19 mouse cellular contexts compared by ENCODE assay signal in the genomic region with DNA sequence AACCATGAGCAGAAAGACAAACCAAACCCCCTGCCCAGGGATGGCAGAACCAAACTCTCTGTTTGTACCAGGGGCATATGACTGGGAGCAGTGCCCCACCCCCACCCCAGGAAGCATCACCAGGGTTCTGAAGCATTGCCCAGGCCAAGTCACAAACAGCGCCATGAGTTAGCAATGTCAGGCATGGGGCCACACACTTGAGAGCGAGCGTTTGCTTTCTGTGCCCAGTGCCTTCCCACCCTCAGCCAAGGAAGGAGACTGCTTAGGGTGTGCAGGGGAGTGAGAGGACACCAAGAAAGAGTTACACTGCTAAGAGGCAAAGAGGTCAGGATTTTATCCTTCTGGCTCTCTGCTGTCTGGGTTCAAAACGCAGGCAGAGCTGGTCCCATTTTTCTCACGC. TPM values are rescaled to one million over a fixed set of nuclear protein-coding genes. Genes with fewer than 3 reads are reported as not detected.
DNase-seq lines count a peak whose midpoint lies in the region; ATAC-seq and TF ChIP-seq lines count a peak whose summit lies in the region.
"Had no signal": no experiment of that assay in that cellular context is flagged by ENCODE, and none has a peak within 500 bp of the region (broad histone marks: within the 10 kb centered on the region; RNA-seq: fewer than 3 reads in every experiment).

No protein-coding gene starts in this region.

- 41% methylated on average over 5 of the region's 5 CpGs for WGBS in forebrain, postnatal 0 days
- 46% methylated on average over 5 of the region's 5 CpGs for WGBS in forebrain, embryonic 14.5 days
- 46% methylated on average over 5 of the region's 5 CpGs for WGBS in hindbrain, postnatal 0 days
- 44% methylated on average over 5 of the region's 5 CpGs for WGBS in hindbrain, embryonic 10.5 days
- 58% methylated on average over 5 of the region's 5 CpGs for WGBS in midbrain, embryonic 15.5 days
- whole genome bisulfite sequencing in midbrain, embryonic 10.5 days = 58% methylated on average over 5 of the region's 5 CpGs

- no peaks in the 10 kb centered on the region for H3K9me3 ChIP-seq in forebrain, postnatal 0 days (ENCODE audit: low read length)
- no peaks in the 10 kb centered on the region for H3K9me3 ChIP-seq in forebrain, embryonic 14.5 days (replicated peaks; ENCODE audit: control insufficient read depth, low read length)
- no peaks in the 10 kb centered on the region for H3K9me3 ChIP-seq in hindbrain, postnatal 0 days (ENCODE audit: low read length)
- H3K9me3 ChIP-seq in hindbrain, embryonic 10.5 days = no peaks in the 10 kb centered on the region
- no peaks in the 10 kb centered on the region for H3K9me3 ChIP-seq in midbrain, embryonic 15.5 days
- H3K9me3 ChIP-seq in midbrain, embryonic 10.5 days (replicated peaks) = no peaks in the 10 kb centered on the region
- H3K9me3 ChIP-seq: embryonic facial prominence, embryonic 15.5 days; forebrain, embryonic 10.5 days; hindbrain, embryonic 15.5 days had no signal

- no peak overlapping the region for H3K27ac ChIP-seq in forebrain, postnatal 0 days (ENCODE audit: low read depth, low read length)
- H3K27ac ChIP-seq in forebrain, embryonic 14.5 days (ENCODE audit: low read depth, low read length) = no peak overlapping the region
- H3K27ac ChIP-seq in hindbrain, postnatal 0 days = no peak overlapping the region
- no peak overlapping the region for H3K27ac ChIP-seq in hindbrain, embryonic 10.5 days
- H3K27ac ChIP-seq in midbrain, embryonic 15.5 days = no peak overlapping the region
- H3K27ac ChIP-seq in midbrain, embryonic 10.5 days (replicated peaks) = no peak overlapping the region
- H3K27ac ChIP-seq: embryonic facial prominence, embryonic 15.5 days; forebrain, embryonic 10.5 days; hindbrain, embryonic 15.5 days had no signal

- no peak overlapping the region for H3K9ac ChIP-seq in forebrain, postnatal 0 days
- H3K9ac ChIP-seq in forebrain, embryonic 14.5 days (ENCODE audit: low read length) = no peak overlapping the region
- no peak overlapping the region for H3K9ac ChIP-seq in hindbrain, postnatal 0 days (replicated peaks; ENCODE audit: low read length)
- H3K9ac ChIP-seq in midbrain, embryonic 15.5 days = no peak overlapping the region
- H3K9ac ChIP-seq: embryonic facial prominence, embryonic 15.5 days; hindbrain, embryonic 15.5 days had no signal

- no peak overlapping the region for H3K4me3 ChIP-seq in forebrain, postnatal 0 days (ENCODE audit: low read depth, low read length)
- H3K4me3 ChIP-seq in forebrain, embryonic 14.5 days (ENCODE audit: low read depth, low read length) = no peak overlapping the region
- no peak overlapping the region for H3K4me3 ChIP-seq in hindbrain, postnatal 0 days (ENCODE audit: low read length)
- H3K4me3 ChIP-seq in hindbrain, embryonic 10.5 days = no peak overlapping the region
- H3K4me3 ChIP-seq in midbrain, embryonic 15.5 days = no peak overlapping the region
- no peak overlapping the region for H3K4me3 ChIP-seq in midbrain, embryonic 10.5 days
- H3K4me3 ChIP-seq: embryonic facial prominence, embryonic 15.5 days; erythroblast, embryonic 14.5 days; forebrain, embryonic 10.5 days; hindbrain, embryonic 15.5 days had no signal

- DNase-seq in forebrain, postnatal 0 days = no peak
- no peak for DNase-seq in forebrain, embryonic 14.5 days (ENCODE audit: low spot score)
- DNase-seq in hindbrain, postnatal 0 days (ENCODE audit: low spot score) = no peak
- DNase-seq in hindbrain, embryonic 10.5 days (ENCODE audit: low spot score) = no peak
- DNase-seq in midbrain, embryonic 10.5 days (ENCODE audit: low spot score) = no peak
- DNase-seq: adrenal gland, adult 2 months; adrenal gland, postnatal 25 days; cerebellum, adult 18-20 months; cerebellum, postnatal 14 days; embryo, embryonic 11 days; gastrocnemius, postnatal 10 days had no signal

- no peaks in the 10 kb centered on the region for H3K4me1 ChIP-seq in forebrain, postnatal 0 days (ENCODE audit: insufficient read depth)
- no peaks in the 10 kb centered on the region for H3K4me1 ChIP-seq in forebrain, embryonic 14.5 days (ENCODE audit: control insufficient read depth, insufficient read depth, low read length)
- no peaks in the 10 kb centered on the region for H3K4me1 ChIP-seq in hindbrain, postnatal 0 days (ENCODE audit: insufficient read depth, low read length)
- H3K4me1 ChIP-seq in hindbrain, embryonic 10.5 days (replicated peaks) = peaks cover 7% of the 10 kb centered on the region; the same call in 1 of the 2 replicates
- no peaks in the 10 kb centered on the region for H3K4me1 ChIP-seq in midbrain, embryonic 15.5 days
- peaks cover 9% of the 10 kb centered on the region; the same call in 1 of the 2 replicates for H3K4me1 ChIP-seq in midbrain, embryonic 10.5 days
- H3K4me1 ChIP-seq: hindbrain, embryonic 15.5 days had no signal

- no peak for TF ChIP-seq CTCF in forebrain, postnatal 0 days (IDR thresholded peaks at IDR 0.05; ENCODE audit: low read depth)
- TF ChIP-seq CTCF in hindbrain, postnatal 0 days (IDR thresholded peaks at IDR 0.05; ENCODE audit: low read depth) = no peak

- H3K4me2 ChIP-seq in forebrain, postnatal 0 days (ENCODE audit: low read depth) = no peak overlapping the region
- no peak overlapping the region for H3K4me2 ChIP-seq in forebrain, embryonic 14.5 days (ENCODE audit: low read length)
- H3K4me2 ChIP-seq in hindbrain, postnatal 0 days (ENCODE audit: low read depth, low read length) = no peak overlapping the region
- no peak overlapping the region for H3K4me2 ChIP-seq in midbrain, embryonic 15.5 days
- H3K4me2 ChIP-seq: embryonic facial prominence, embryonic 15.5 days; hindbrain, embryonic 15.5 days had no signal

- no peaks in the 10 kb centered on the region for H3K36me3 ChIP-seq in forebrain, postnatal 0 days (ENCODE audit: insufficient read depth)
- no peaks in the 10 kb centered on the region for H3K36me3 ChIP-seq in forebrain, embryonic 14.5 days (ENCODE audit: control insufficient read depth, insufficient read depth, low read length)
- H3K36me3 ChIP-seq in hindbrain, postnatal 0 days (ENCODE audit: insufficient read depth, low read length) = no peaks in the 10 kb centered on the region
- H3K36me3 ChIP-seq in hindbrain, embryonic 10.5 days = no peaks in the 10 kb centered on the region
- H3K36me3 ChIP-seq in midbrain, embryonic 15.5 days (replicated peaks) = no peaks in the 10 kb centered on the region
- no peaks in the 10 kb centered on the region for H3K36me3 ChIP-seq in midbrain, embryonic 10.5 days
- H3K36me3 ChIP-seq: embryonic facial prominence, embryonic 15.5 days; forebrain, embryonic 10.5 days; hindbrain, embryonic 15.5 days had no signal

- no peaks in the 10 kb centered on the region for H3K27me3 ChIP-seq in forebrain, postnatal 0 days (ENCODE audit: insufficient read depth, low read length)
- no peaks in the 10 kb centered on the region for H3K27me3 ChIP-seq in forebrain, embryonic 14.5 days (replicated peaks; ENCODE audit: control insufficient read depth, insufficient read depth, low read length)
- H3K27me3 ChIP-seq in hindbrain, postnatal 0 days (ENCODE audit: insufficient read depth, low read length) = no peaks in the 10 kb centered on the region
- H3K27me3 ChIP-seq in hindbrain, embryonic 10.5 days (ENCODE audit: insufficient read depth, poor library complexity, severe bottlenecking) = peaks cover 11% of the 10 kb centered on the region
- no peaks in the 10 kb centered on the region for H3K27me3 ChIP-seq in midbrain, embryonic 15.5 days (replicated peaks)
- H3K27me3 ChIP-seq in midbrain, embryonic 10.5 days (ENCODE audit: low read depth, poor library complexity, severe bottlenecking) = peaks cover 16% of the 10 kb centered on the region; the same call in 1 of the 2 replicates
- H3K27me3 ChIP-seq: embryonic facial prominence, embryonic 15.5 days; hindbrain, embryonic 15.5 days had no signal

- peak; percentile 51 for ATAC-seq in forebrain, postnatal 0 days
- ATAC-seq in forebrain, embryonic 14.5 days = no peak
- peak; percentile 33; the same call in 1 of the 2 replicates for ATAC-seq in hindbrain, postnatal 0 days
- ATAC-seq in midbrain, embryonic 15.5 days (replicated peaks) = 0 out of 2 replicates have a peak, but pooled peaks have one; percentile 33
- ATAC-seq: inflammation-experienced regulatory T-cells, adult 6 months; intestine, postnatal 0 days had no signal

RNA-seq across cellular contexts. Expression of a gene that starts 20.2 kb away (rescaled TPM):
- total RNA-seq in forebrain, postnatal 0 days (2014; rRNA removed) = 41.9 and 43.4 TPM in 2 replicates
- 13.7 and 25.2 TPM in 2 replicates for polyA plus RNA-seq in forebrain, postnatal 0 days (2015; fragmentation: Nextera tagmentation; extraction: Ambion mirVana)
- 13.8 and 18.9 TPM in 2 replicates for polyA plus RNA-seq in forebrain, embryonic 14.5 days (2014; fragmentation: Nextera tagmentation; extraction: Ambion mirVana)
- 38.1 and 38.3 TPM in 2 replicates for total RNA-seq in hindbrain, postnatal 0 days (2014; rRNA removed)
- polyA plus RNA-seq in hindbrain, postnatal 0 days (2015; fragmentation: Nextera tagmentation; extraction: Ambion mirVana) = 21.8 and 22.5 TPM in 2 replicates
- polyA plus RNA-seq in hindbrain, embryonic 10.5 days (2016; fragmentation: Nextera tagmentation; extraction: Ambion mirVana) = 2.5 and 2.6 TPM in 2 replicates
- 19.5 and 21.8 TPM in 2 replicates for polyA plus RNA-seq in midbrain, embryonic 15.5 days (2015; fragmentation: Nextera tagmentation; extraction: Ambion mirVana)
- 2.0 and 3.3 TPM in 2 replicates for polyA plus RNA-seq in midbrain, embryonic 10.5 days (2016; fragmentation: Nextera tagmentation; extraction: Ambion mirVana)
- total RNA-seq: common myeloid progenitor, adult 5-6 weeks had no signal
- polyA plus RNA-seq: erythroblast, embryonic 14.5 days; inflammation-experienced regulatory T-cells, adult 6 months had no signal
